Mouse (Mus musculus) thymus, adult 2 months (tissue): ENCODE results near the gene Usf1. TPM values are rescaled to one million over a fixed set of nuclear protein-coding genes. Genes with fewer than 3 reads are reported as not detected.

ENCODE experiments used
- DNase-seq: peaks from one replicate; pipeline ENCODE4 v3.0.0; 2021
- H3K27ac ChIP-seq: fragments of 200-500 bp; 2 replicates; pipeline ENCODE4 v1.5.1; 2012; ENCODE audit warnings: low read length, control low read depth; ENCODE audit not compliant: control insufficient read depth, insufficient read depth
- H3K27me3 ChIP-seq: fragments of 200-500 bp; 2 replicates; pipeline ENCODE4 v1.6.1; 2012; ENCODE audit warnings: mild to moderate bottlenecking, low read length, moderate library complexity, mixed read lengths; ENCODE audit not compliant: control insufficient read depth, insufficient read depth
- H3K36me3 ChIP-seq: fragments of 200-500 bp; 2 replicates; pipeline ENCODE4 v1.6.1; 2012; ENCODE audit warnings: mild to moderate bottlenecking, low read length, moderate library complexity; ENCODE audit not compliant: control insufficient read depth, insufficient read depth
- H3K4me1 ChIP-seq: fragments of 200-500 bp; replicated peaks from 2 replicates; pipeline ENCODE4 v1.6.1; 2012; ENCODE audit warnings: low read length; ENCODE audit not compliant: control insufficient read depth, insufficient read depth
- H3K4me3 ChIP-seq: fragments of 200-500 bp; 2 replicates; pipeline ENCODE4 v1.5.1; 2012; ENCODE audit warnings: mild to moderate bottlenecking, low read length, control low read depth, moderate library complexity; ENCODE audit not compliant: control insufficient read depth, insufficient read depth
- CTCF ChIP-seq: fragments of 200-500 bp; IDR thresholded peaks from 2 replicates; pipeline ENCODE4 v1.5.1; 2012; ENCODE audit warnings: mild to moderate bottlenecking, control low read depth, low read length, moderate library complexity, borderline replicate concordance; ENCODE audit not compliant: control insufficient read depth, poor library complexity, insufficient read depth; ENCODE audit errors: extremely low read depth
- POLR2A ChIP-seq: fragments of 200-500 bp; IDR thresholded peaks from 2 replicates; pipeline ENCODE4 v1.6.1; 2012; ENCODE audit warnings: mild to moderate bottlenecking, low read length, control low read depth, moderate library complexity; ENCODE audit not compliant: control insufficient read depth, poor library complexity, insufficient read depth; ENCODE audit errors: extremely low read depth
- WGBS: fragments of 180-500 bp; shearing (Covaris S2); methylation state at CpG from one replicate; pipeline ENCODE4 v1.1.7; 2018; 5-methylcytosine and 5-hydroxymethylcytosine counted together
- polyA plus RNA-seq: library from polyadenylated mRNA; depleted of rRNA; stranded (reverse); fragments of >200 nt; gene quantifications from 2 replicates; pipeline ENCODE4 v1.2.3, GENCODE M21; 2012; rRNA removed

Gene Usf1
- polyA plus RNA-seq, 1 experiment = 177 TPM

- 21% methylated on average over 4 of the region's 4 CpGs for WGBS
- Histone ChIP-seq H3K4me1 (no peaks in the 10 kb centered on the region), H3K4me3 (no peak overlapping the region), H3K36me3 (no peaks in the 10 kb centered on the region), H3K27me3 (no peaks in the 10 kb centered on the region), H3K27ac (no peak overlapping the region)
- no peak for TF ChIP-seq POLR2A
- TF ChIP-seq CTCF = no peak
- no peak for DNase-seq
Measured at GRCm38 (mm10) chr1:171466565-171466964, 55.5 kb downstream of the Usf1 start.

Other genes with a start within 250 kb of the Usf1 start
- 4.7 and 7.3 TPM in 2 replicates for gene Pcp4l1, start 215.0 kb upstream of the Usf1 start, polyA plus RNA-seq
- 0.08 and 0.43 TPM in 2 replicates for gene Nr1i3, start 197.3 kb upstream of the Usf1 start, polyA plus RNA-seq
- 34.7 and 34.9 TPM in 2 replicates for gene Tomm40l, start 188.8 kb upstream of the Usf1 start, polyA plus RNA-seq
- gene Apoa2, start 186.3 kb upstream of the Usf1 start, polyA plus RNA-seq = 1.8 and 49.4 TPM in 2 replicates
- 127 and 138 TPM in 2 replicates for gene Fcer1g, start 176.9 kb upstream of the Usf1 start, polyA plus RNA-seq
- gene Adamts4, start 160.9 kb upstream of the Usf1 start, polyA plus RNA-seq = 0.73 and 0.90 TPM in 2 replicates
- 131 and 154 TPM in 2 replicates for gene Ndufs2, start 159.9 kb upstream of the Usf1 start, polyA plus RNA-seq
- 97.0 and 98.9 TPM in 2 replicates for gene B4galt3, start 141.0 kb upstream of the Usf1 start, polyA plus RNA-seq
- gene Ppox, start 130.1 kb upstream of the Usf1 start, polyA plus RNA-seq = 71.5 and 78.5 TPM in 2 replicates
- gene Usp21, start 123.3 kb upstream of the Usf1 start, polyA plus RNA-seq = 77.0 and 79.1 TPM in 2 replicates
- gene Ufc1, start 116.3 kb upstream of the Usf1 start, polyA plus RNA-seq = 18.5 and 20.2 TPM in 2 replicates
- gene Dedd, start 82.2 kb upstream of the Usf1 start, polyA plus RNA-seq = 60.8 and 61.5 TPM in 2 replicates
- gene Nit1, start 65.7 kb upstream of the Usf1 start, polyA plus RNA-seq = 48.8 and 52.2 TPM in 2 replicates
- 15.8 and 16.6 TPM in 2 replicates for gene Pfdn2, start 65.6 kb upstream of the Usf1 start, polyA plus RNA-seq
- gene Klhdc9, start 50.5 kb upstream of the Usf1 start, polyA plus RNA-seq = 0.39 and 0.69 TPM in 2 replicates
- 2.7 and 3.5 TPM in 2 replicates for gene Nectin4, start 41.2 kb upstream of the Usf1 start, polyA plus RNA-seq
- 128 and 141 TPM in 2 replicates for gene Arhgap30, start 22.4 kb upstream of the Usf1 start, polyA plus RNA-seq
- 5.3 and 6.1 TPM in 2 replicates for gene Tstd1, start 7.6 kb downstream of the Usf1 start, polyA plus RNA-seq
- 17.7 and 18.6 TPM in 2 replicates for gene F11r, start 26.2 kb downstream of the Usf1 start, polyA plus RNA-seq
- gene Alyref2, start 92.2 kb downstream of the Usf1 start, polyA plus RNA-seq = 5.8 and 6.6 TPM in 2 replicates
- 1.9 and 2.5 TPM in 2 replicates for gene Itln1, start 124.0 kb downstream of the Usf1 start, polyA plus RNA-seq
- gene Cd244a, start 147.9 kb downstream of the Usf1 start, polyA plus RNA-seq = 1.8 and 1.9 TPM in 2 replicates
- 30.6 and 32.0 TPM in 2 replicates for gene Ly9, start 196.1 kb downstream of the Usf1 start, polyA plus RNA-seq
- 4.5 and 6.0 TPM in 2 replicates for gene Slamf7, start 241.7 kb downstream of the Usf1 start, polyA plus RNA-seq